Mouse (Mus musculus) c-Kit-positive CD71-negative TER-119-negative erythroid progenitor cells, embryonic 14.5 days (primary cell): ENCODE data around the gene Axin1.

Experiments used
- DNase-seq: peaks from one replicate; pipeline ENCODE4 v3.0.0-alpha.2; 2013; ENCODE audit warnings: low read depth

Axin1 gene

DNA sequence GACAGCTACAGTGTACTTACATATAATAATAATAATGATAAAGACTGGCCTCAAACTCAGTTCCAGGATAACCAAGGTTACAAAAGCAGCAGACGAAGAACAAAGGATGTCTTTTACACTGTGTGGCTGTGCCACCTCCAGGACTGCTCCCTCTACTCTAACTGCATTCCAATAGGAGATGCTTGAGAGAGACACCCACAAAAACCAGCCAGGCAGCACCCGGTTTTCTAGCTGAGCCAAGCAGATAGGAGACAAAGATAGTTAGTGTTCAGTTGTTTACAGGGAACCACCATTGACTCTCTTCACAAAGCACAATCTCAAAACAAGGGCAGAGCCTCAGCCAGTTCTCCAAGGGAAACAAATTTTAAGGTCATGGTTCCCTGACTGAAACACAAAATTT lies 101.1 kb downstream of the Axin1 start:
- no peak for DNase-seq

DNA sequence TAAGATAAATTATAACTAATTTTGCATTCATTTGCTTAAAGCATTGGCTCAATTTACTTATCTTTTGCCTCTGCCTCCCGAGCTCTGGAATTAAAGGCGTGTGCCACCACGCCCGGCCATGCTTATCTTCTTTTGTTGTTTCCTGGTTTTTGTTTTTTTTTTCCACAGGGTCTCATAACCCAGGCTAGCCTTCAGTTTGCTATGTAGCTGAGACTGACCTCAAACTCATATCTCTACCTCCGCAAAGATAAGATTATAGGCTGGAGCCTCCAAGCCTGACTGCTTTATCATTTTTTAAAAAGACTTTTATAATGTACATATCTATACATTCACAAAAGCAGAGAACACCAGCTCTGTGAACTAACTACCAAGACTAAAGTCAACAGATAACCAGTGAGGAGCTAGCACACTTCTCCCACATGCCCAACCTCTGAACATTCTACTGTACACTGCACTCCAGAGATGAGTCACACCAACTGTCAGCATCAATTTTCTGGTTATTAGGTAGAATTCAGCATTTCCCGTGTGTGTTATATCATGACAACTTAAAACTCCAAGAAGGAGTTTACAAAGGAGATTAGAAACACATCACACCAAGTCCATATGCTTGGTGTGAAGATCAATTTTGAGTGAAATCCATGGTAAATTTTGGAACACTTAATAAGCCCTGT lies 101.8 kb downstream of the Axin1 start:
- no peak for DNase-seq

DNA sequence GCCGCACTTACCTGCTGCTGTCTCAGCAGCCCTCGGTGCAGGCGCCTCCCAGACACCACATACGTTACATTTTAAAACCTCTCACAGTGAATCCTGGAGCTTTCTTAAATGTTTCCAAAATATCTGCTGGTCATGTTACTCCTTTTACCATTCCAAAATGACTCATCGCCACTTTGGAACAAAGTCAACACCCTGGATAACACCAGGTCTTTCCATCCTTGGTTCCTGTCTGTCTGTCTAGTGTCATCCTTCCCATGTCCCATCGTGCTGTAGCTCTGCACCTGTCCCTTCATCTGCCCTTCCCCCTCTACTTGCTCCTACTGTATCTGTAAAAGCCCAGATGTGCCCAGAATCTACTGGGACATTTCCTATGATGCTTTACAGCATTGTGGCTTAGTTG lies 102.5 kb downstream of the Axin1 start:
- no peak for DNase-seq

DNA sequence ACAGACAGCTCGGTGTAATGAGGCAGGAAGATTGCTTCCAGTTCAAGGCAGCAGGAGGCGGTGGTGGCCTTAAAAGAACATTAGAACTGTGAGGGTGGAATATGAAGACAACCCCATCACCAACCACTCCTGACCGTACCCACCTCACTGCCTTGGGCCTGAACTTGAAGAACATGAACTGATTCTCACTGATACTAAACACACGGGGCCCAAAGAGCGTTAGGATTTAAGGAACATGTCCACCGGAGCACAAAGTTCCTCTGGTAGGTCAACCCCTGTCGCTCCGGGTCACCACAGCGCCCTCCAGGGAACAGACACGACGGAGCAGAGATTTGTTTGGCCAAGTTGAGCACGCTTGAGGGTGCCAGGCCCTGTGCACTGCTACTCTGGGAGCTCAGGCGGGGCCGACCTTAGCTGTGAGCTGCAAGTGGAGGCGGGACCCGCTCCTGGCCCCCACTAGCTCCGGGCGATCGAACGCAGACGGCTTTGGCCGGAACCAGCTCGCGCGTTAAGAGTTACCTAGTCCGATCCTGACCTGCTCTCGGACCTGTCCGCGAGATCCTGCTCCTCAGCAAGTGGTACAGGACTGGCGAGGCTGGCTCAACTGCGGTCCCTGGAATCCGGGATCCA lies 105.1 kb downstream of the Axin1 start:
- DNase-seq, result peak; percentile 63

DNA sequence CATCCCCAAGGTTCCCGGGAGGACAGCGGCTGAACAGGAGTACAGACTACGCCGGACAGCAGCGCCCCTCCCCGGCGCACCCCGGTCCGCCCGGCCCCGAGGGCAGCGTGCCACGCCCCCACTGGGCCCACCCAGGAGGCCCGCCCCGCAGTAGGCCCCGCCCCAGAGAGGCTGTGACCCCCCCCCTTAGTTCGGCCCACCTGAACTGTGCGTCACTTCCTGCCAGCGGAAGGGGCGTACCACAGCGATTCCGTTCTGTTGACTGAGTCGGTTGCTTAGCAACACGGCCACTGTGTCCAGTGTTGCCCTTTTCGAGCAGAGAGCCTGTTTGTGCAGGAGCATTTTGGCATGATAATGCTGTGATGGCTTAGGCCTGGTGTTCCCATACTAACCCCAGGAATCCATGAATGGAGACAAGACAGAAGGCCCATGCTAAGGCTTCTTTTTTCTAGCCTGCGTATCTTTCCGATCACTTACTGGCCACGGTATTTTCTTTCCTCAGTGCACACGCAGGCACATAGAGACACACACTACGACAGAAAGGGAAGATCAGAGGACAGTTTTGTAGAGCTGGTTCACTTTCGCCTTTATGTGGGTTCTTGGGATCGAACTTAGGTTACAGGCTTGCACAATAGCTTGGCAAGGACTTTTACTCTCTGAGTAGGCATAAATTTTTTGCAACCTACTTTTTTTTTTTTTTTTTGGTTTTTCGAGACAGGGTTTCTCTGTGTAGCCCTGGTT lies 105.8 kb downstream of the Axin1 start, which contains the start of gene Fam234a:
Fam234a (minus strand) TSS at position 142 of the 741 bp plus-strand sequence.
- peak; percentile 91 for DNase-seq
